Mouse (Mus musculus): ENCODE data around the gene Sppl3. TPM values are rescaled to one million over a fixed set of nuclear protein-coding genes. Genes with fewer than 3 reads are reported as not detected.

Sppl3 gene
- polyA plus RNA-seq, 1 experiment from 2014 or later: 24.0 TPM

DNA sequence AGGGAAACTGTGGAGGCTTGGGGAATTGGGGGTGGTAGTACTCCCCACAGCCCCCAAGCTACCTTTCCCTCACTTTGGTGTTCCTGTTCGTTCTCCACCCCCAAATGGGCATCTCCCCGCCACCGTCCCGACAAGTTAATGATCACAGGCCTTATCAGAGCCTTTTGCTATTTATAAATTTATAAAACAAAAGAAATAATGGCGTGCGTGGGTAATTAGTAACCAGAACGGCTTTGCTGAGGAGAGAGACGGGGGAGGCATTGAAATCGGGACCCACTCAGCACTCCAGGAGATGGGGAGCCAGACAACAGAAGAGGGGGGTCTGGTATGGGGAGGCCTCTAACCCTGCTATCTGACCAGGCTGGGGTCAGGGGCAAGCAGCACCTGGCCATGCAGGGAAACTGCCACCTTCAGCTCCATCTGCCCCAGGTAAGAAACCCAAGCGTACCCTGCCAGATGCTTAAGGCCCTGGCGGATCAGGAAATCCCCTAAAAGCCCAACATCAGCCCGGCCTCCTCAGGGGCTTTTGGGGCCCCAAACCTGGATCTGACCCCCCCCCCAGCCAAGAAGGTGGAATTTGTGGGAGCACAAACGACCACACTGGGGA lies 41.2 kb upstream of the Sppl3 start:
- H3K4me1 ChIP-seq (ENCODE audit: control insufficient read depth, insufficient read depth, low read length): no peaks in the 10 kb centered on the region; the same call in 1 of the 2 replicates
- H3K4me2 ChIP-seq (ENCODE audit: low read length): no peak overlapping the region
- H3K9me3 ChIP-seq (replicated peaks; ENCODE audit: control insufficient read depth, low read length): no peaks in the 10 kb centered on the region
- WGBS: 36% methylated on average over 13 of the region's 13 CpGs
- no peak overlapping the region for H3K9ac ChIP-seq (ENCODE audit: low read length)
- no peaks in the 10 kb centered on the region for H3K27me3 ChIP-seq (replicated peaks; ENCODE audit: control insufficient read depth, insufficient read depth, low read length)
- H3K36me3 ChIP-seq (ENCODE audit: control insufficient read depth, insufficient read depth, low read length): no peaks in the 10 kb centered on the region
- ATAC-seq (no peak), DNase-seq (ENCODE audit: low spot score) (no peak)
- H3K4me3 ChIP-seq (ENCODE audit: low read depth, low read length): no peak overlapping the region
- H3K27ac ChIP-seq (ENCODE audit: low read depth, low read length): no peak overlapping the region

DNA sequence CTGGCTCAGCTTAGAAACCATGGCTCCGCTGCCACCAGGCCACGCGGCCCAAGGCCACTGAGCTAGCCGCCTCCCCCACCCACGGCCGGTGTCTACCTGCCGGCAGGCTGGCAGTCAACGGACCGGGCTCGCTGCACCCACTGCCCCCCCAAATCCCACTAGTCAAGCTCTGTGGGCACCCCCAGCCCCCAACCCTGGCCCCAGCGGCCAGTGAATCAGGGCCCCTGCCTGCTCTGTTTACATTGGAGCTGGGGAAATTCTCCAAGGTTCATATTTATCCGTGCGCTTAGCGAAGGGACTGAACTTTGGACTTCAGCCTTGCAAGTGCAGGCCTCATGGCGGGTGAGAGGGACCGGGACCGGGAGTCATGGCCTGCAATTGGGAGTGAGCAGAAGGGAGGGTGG lies 40.1 kb upstream of the Sppl3 start, which contains the start of gene Hnf1a:
TSS of gene Hnf1a (minus strand) at position 271 of the 404 bp plus-strand sequence.
- DNase-seq (ENCODE audit: low spot score): no peak
- Histone ChIP-seq H3K27ac (ENCODE audit: low read depth, low read length) (no peak within 1 kb of the TSS), H3K4me2 (ENCODE audit: low read length) (no peak within 1 kb of the TSS), H3K9me3 (replicated peaks; ENCODE audit: control insufficient read depth, low read length) (no peaks in the 10 kb centered on the region), H3K4me3 (ENCODE audit: low read depth, low read length) (no peak within 1 kb of the TSS), H3K27me3 (replicated peaks; ENCODE audit: control insufficient read depth, insufficient read depth, low read length) (no peaks in the 10 kb centered on the region), H3K4me1 (ENCODE audit: control insufficient read depth, insufficient read depth, low read length) (no peaks in the 10 kb centered on the region; the same call in 1 of the 2 replicates), H3K36me3 (ENCODE audit: control insufficient read depth, insufficient read depth, low read length) (no peaks in the 10 kb centered on the region), H3K9ac (ENCODE audit: low read length) (no peak within 1 kb of the TSS)
- no peak for ATAC-seq
- WGBS: 84% methylated on average over 17 of the region's 17 CpGs

GRCm38 (mm10) chr5:114972201-114972600 lies 38.7 kb upstream of the Sppl3 start:
- DNase-seq (ENCODE audit: low spot score): no peak
- Histone ChIP-seq H3K27ac (ENCODE audit: low read depth, low read length) (no peak overlapping the region), H3K4me2 (ENCODE audit: low read length) (no peak overlapping the region), H3K4me1 (ENCODE audit: control insufficient read depth, insufficient read depth, low read length) (no peaks in the 10 kb centered on the region; the same call in 1 of the 2 replicates), H3K9ac (ENCODE audit: low read length) (no peak overlapping the region), H3K36me3 (ENCODE audit: control insufficient read depth, insufficient read depth, low read length) (no peaks in the 10 kb centered on the region), H3K9me3 (replicated peaks; ENCODE audit: control insufficient read depth, low read length) (no peaks in the 10 kb centered on the region), H3K4me3 (ENCODE audit: low read depth, low read length) (no peak overlapping the region), H3K27me3 (replicated peaks; ENCODE audit: control insufficient read depth, insufficient read depth, low read length) (no peaks in the 10 kb centered on the region)
- no peak for ATAC-seq
- 81% methylated on average over 9 of the region's 9 CpGs for WGBS

DNA sequence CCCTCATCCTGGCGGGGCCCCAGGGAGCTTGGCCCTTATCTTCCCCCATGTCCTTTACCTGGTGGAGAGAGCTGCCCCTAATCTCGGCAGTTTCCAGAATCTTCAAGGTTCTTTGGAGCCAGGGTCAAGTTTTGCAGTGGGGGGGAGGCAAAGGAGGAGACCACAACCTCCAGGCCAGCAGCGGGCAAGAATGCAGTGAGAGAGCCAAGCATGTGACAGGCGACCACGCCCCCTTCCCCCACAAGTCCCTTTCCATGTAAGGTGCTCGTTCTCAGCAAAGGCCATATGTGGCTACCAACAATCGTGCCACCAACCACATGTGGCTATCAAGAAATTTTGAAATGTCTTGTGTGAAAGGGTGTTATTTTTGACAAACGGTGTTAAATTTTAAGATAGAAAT lies 37.8 kb upstream of the Sppl3 start:
- ATAC-seq (no peak), DNase-seq (ENCODE audit: low spot score) (no peak)
- Histone ChIP-seq H3K9ac (ENCODE audit: low read length) (no peak overlapping the region), H3K27me3 (replicated peaks; ENCODE audit: control insufficient read depth, insufficient read depth, low read length) (no peaks in the 10 kb centered on the region), H3K4me1 (ENCODE audit: control insufficient read depth, insufficient read depth, low read length) (no peaks in the 10 kb centered on the region; the same call in 1 of the 2 replicates), H3K27ac (ENCODE audit: low read depth, low read length) (no peak overlapping the region), H3K36me3 (ENCODE audit: control insufficient read depth, insufficient read depth, low read length) (no peaks in the 10 kb centered on the region), H3K4me2 (ENCODE audit: low read length) (no peak overlapping the region), H3K4me3 (ENCODE audit: low read depth, low read length) (no peak overlapping the region), H3K9me3 (replicated peaks; ENCODE audit: control insufficient read depth, low read length) (no peaks in the 10 kb centered on the region)
- 83% methylated on average over 8 of the region's 8 CpGs for WGBS

DNA sequence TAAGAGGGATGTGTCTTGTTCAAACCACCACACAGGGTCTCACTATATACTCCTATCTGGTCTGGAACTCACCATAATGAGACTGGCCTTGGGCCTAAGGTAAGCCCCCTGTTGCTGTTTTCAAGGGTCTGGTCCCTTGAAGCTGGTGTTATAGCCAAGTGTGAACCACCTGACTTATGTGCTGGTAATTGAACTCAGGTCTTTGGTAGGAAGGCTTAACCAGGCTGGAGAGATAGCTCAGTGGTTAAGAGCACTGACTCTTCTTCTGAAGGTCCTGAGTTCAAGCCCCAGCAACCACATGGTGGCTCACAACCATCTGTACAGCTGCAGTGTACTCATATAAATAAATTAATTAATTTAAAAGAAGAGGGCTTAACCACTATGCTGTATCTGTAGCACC lies 34.0 kb upstream of the Sppl3 start:
- Histone ChIP-seq H3K9me3 (replicated peaks; ENCODE audit: control insufficient read depth, low read length) (no peaks in the 10 kb centered on the region), H3K27ac (ENCODE audit: low read depth, low read length) (no peak overlapping the region), H3K4me2 (ENCODE audit: low read length) (no peak overlapping the region), H3K36me3 (ENCODE audit: control insufficient read depth, insufficient read depth, low read length) (no peaks in the 10 kb centered on the region), H3K27me3 (replicated peaks; ENCODE audit: control insufficient read depth, insufficient read depth, low read length) (no peaks in the 10 kb centered on the region), H3K4me3 (ENCODE audit: low read depth, low read length) (no peak overlapping the region), H3K4me1 (ENCODE audit: control insufficient read depth, insufficient read depth, low read length) (peaks cover 5% of the 10 kb centered on the region; the same call in 1 of the 2 replicates), H3K9ac (ENCODE audit: low read length) (no peak overlapping the region)
- DNase-seq (ENCODE audit: low spot score) (no peak), ATAC-seq (no peak)

DNA sequence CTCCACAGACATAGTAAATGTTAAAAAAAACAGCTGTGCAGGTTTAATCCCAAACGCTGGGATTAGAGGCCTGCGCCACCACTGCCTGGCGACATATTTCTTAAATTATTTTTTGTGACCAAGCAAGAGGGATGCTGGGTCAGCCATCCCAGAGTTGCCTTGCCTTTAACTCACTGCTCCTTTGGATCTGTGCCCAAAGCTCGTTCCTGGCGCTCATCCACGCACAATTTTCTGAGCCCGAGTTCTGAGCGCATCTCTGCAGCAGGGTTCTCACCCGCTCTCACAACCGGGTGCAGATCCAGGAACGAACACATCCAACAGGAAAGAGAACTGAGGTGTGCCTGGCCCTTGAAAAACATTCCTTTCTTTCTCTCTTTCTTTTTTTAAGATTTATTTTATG lies 32.5 kb upstream of the Sppl3 start:
- H3K9me3 ChIP-seq (replicated peaks; ENCODE audit: control insufficient read depth, low read length): no peaks in the 10 kb centered on the region
- no peak for ATAC-seq
- peak; percentile 25 for DNase-seq (ENCODE audit: low spot score)
- no peak overlapping the region for H3K9ac ChIP-seq (ENCODE audit: low read length)
- no peak overlapping the region for H3K27ac ChIP-seq (ENCODE audit: low read depth, low read length)
- no peak overlapping the region; the same call in 1 of the 2 replicates for H3K4me2 ChIP-seq (ENCODE audit: low read length)
- WGBS: 61% methylated on average over 11 of the region's 11 CpGs
- H3K27me3 ChIP-seq (replicated peaks; ENCODE audit: control insufficient read depth, insufficient read depth, low read length): no peaks in the 10 kb centered on the region
- peaks cover 5% of the 10 kb centered on the region; the same call in 1 of the 2 replicates for H3K4me1 ChIP-seq (ENCODE audit: control insufficient read depth, insufficient read depth, low read length)
- no peaks in the 10 kb centered on the region for H3K36me3 ChIP-seq (ENCODE audit: control insufficient read depth, insufficient read depth, low read length)
- H3K4me3 ChIP-seq (ENCODE audit: low read depth, low read length): no peak overlapping the region

DNA sequence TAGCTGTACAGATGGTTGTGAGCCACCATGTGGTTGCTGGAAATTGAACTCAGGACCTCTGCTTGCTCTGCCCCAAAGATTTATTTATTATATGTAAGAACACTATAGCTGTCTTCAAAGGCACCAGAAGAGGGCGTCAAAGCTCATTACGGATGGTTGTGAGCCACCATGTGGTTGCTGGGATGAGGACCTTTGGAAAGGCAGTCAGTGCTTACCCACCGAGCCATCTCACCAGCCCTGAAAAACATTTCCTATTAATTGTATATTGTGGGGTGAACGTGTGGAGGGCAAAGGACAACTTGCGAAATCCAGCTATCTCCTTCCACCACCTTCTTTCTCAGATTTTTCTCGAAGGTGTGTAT lies 32.1 kb upstream of the Sppl3 start:
- Histone ChIP-seq H3K27me3 (replicated peaks; ENCODE audit: control insufficient read depth, insufficient read depth, low read length) (no peaks in the 10 kb centered on the region), H3K4me1 (ENCODE audit: control insufficient read depth, insufficient read depth, low read length) (peaks cover 5% of the 10 kb centered on the region; the same call in 1 of the 2 replicates), H3K4me2 (ENCODE audit: low read length) (peak overlapping the region; percentile 74), H3K9me3 (replicated peaks; ENCODE audit: control insufficient read depth, low read length) (no peaks in the 10 kb centered on the region), H3K9ac (ENCODE audit: low read length) (no peak overlapping the region; the same call in 1 of the 2 replicates), H3K27ac (ENCODE audit: low read depth, low read length) (no peak overlapping the region), H3K4me3 (ENCODE audit: low read depth, low read length) (peak overlapping the region; percentile 30), H3K36me3 (ENCODE audit: control insufficient read depth, insufficient read depth, low read length) (no peaks in the 10 kb centered on the region)
- WGBS: 5% methylated on average over 6 of the region's 6 CpGs
- ATAC-seq: peak; percentile 46
- DNase-seq (ENCODE audit: low spot score): peak; percentile 65

DNA sequence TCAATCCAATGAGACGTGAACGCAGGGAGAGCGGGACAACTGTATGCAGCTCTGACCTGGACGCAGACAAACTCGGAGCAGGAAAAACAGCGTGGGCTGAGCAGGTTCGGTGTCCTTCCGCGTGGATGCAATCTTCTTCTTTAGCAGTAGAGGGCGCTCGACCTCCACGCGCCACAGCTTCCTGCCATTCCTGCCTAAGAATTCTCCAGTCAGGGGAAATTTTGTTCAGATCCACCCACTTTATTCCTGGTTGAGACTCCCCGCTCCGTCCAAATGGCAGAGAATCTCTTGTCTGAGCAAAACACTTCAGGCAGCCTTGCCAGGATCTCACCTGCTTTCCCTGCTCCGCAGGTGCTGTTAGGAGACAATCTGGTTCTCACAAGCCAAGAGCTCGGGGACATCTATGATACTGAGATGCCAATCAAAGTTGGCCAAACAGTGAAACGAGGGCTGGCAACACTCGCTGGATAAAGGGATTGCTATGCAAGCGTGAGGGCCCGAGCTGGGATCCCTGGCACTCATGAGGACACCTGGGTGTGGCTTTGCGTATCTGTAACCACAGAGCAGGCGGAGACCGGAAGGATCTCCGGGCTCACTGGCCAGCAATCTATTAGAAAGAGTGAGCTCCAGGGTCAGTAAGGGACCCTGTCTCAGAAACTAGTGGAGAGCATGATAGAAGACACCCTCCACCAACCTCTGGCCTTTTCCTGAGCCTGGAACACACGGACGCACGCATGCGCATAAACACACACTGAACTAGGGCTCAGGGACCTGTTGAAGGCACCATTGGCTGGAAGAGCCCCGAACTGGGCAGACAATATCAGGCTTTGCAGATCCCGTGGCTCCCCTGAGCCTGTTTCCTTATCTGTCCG lies 31.5 kb upstream of the Sppl3 start:
- no peaks in the 10 kb centered on the region for H3K36me3 ChIP-seq (ENCODE audit: control insufficient read depth, insufficient read depth, low read length)
- peaks cover 5% of the 10 kb centered on the region; the same call in 1 of the 2 replicates for H3K4me1 ChIP-seq (ENCODE audit: control insufficient read depth, insufficient read depth, low read length)
- H3K9me3 ChIP-seq (replicated peaks; ENCODE audit: control insufficient read depth, low read length): no peaks in the 10 kb centered on the region
- no peak overlapping the region for H3K27ac ChIP-seq (ENCODE audit: low read depth, low read length)
- H3K4me2 ChIP-seq (ENCODE audit: low read length): peak overlapping the region; percentile 74
- no peaks in the 10 kb centered on the region for H3K27me3 ChIP-seq (replicated peaks; ENCODE audit: control insufficient read depth, insufficient read depth, low read length)
- H3K9ac ChIP-seq (ENCODE audit: low read length): peak overlapping the region; percentile 40
- H3K4me3 ChIP-seq (ENCODE audit: low read depth, low read length): peak overlapping the region; percentile 30
- 5% methylated on average over 32 of the region's 32 CpGs for WGBS
- ATAC-seq (peak; percentile 73), DNase-seq (ENCODE audit: low spot score) (peak; percentile 81)
